Mouse (Mus musculus): Measurements from ENCODE around the gene Nmd3. TPM values are rescaled to one million over a fixed set of nuclear protein-coding genes. Genes with fewer than 3 reads are reported as not detected.
A peak's percentile ranks its signal among the peaks of the same experiment; 100 is the strongest.

Nmd3 gene
- polyA plus RNA-seq, 1 experiment from 2014 or later: 147 TPM

DNA sequence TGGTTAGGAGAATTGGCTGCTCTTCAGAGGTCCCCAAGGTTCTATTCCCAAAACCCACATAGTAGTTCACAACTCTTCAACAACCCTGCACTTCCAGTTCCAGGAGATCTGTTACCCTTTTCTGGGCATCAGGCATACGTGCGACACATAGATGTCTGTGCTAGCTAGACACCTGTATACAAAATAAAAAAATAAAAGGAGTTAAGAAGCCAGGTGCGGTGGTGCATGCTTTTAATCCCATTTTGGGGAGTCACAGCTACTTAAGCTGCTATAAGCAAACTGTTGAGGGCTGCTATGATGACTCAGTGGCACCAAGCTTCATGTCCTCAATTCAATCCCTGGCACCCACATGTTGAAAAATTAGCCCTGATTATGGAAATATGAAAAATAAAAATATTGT is 34.2 kb downstream of the Nmd3 start:
- Histone ChIP-seq H3K4me3 (ENCODE audit: low read depth, low read length) (no peak overlapping the region), H3K4me2 (replicated peaks; ENCODE audit: low read depth, low read length) (no peak overlapping the region), H3K9ac (replicated peaks; ENCODE audit: low read depth, low read length) (no peak overlapping the region), H3K36me3 (ENCODE audit: control insufficient read depth, insufficient read depth, low read length) (peaks cover 21% of the 10 kb centered on the region), H3K9me3 (ENCODE audit: control insufficient read depth, low read depth, low read length) (no peaks in the 10 kb centered on the region), H3K27ac (ENCODE audit: low read length) (no peak overlapping the region), H3K4me1 (ENCODE audit: control insufficient read depth, insufficient read depth, low read length) (no peaks in the 10 kb centered on the region), H3K27me3 (ENCODE audit: control insufficient read depth, insufficient read depth, low read length) (no peaks in the 10 kb centered on the region)
- no peak for ATAC-seq (ENCODE audit: insufficient number of reproducible peaks, insufficient read depth, low FRiP score, low read depth)
- WGBS: 87% methylated on average over 3 of the region's 3 CpGs

DNA sequence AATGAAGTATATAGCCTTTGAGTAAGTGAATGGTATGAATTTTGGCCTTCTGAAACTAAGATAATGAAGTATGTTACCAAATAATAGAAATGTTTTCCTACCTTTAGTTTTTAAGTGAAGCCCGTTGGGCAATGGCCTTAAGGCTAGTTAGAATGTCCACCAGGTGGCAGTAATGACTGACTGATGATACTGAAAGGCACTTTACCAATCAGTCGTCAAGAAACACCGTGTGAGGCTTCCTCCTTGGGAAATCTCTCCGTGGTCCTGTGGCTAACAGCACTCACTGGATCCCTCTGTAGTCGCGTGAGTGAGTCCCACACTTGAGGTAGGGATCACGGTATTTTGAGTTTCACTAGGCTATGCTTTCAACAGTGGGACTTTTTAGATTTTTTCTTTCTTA is 34.7 kb downstream of the Nmd3 start:
- 23% methylated on average over 7 of the region's 7 CpGs for WGBS
- H3K36me3 ChIP-seq (ENCODE audit: control insufficient read depth, insufficient read depth, low read length): peaks cover 21% of the 10 kb centered on the region
- H3K4me2 ChIP-seq (replicated peaks; ENCODE audit: low read depth, low read length): no peak overlapping the region
- no peaks in the 10 kb centered on the region for H3K4me1 ChIP-seq (ENCODE audit: control insufficient read depth, insufficient read depth, low read length)
- no peaks in the 10 kb centered on the region for H3K9me3 ChIP-seq (ENCODE audit: control insufficient read depth, low read depth, low read length)
- H3K27ac ChIP-seq (ENCODE audit: low read length): no peak overlapping the region
- H3K27me3 ChIP-seq (ENCODE audit: control insufficient read depth, insufficient read depth, low read length): no peaks in the 10 kb centered on the region
- H3K4me3 ChIP-seq (ENCODE audit: low read depth, low read length): no peak overlapping the region
- ATAC-seq (ENCODE audit: insufficient number of reproducible peaks, insufficient read depth, low FRiP score, low read depth): no peak; the same call in 1 of the 2 replicates
- H3K9ac ChIP-seq (replicated peaks; ENCODE audit: low read depth, low read length): no peak overlapping the region

DNA sequence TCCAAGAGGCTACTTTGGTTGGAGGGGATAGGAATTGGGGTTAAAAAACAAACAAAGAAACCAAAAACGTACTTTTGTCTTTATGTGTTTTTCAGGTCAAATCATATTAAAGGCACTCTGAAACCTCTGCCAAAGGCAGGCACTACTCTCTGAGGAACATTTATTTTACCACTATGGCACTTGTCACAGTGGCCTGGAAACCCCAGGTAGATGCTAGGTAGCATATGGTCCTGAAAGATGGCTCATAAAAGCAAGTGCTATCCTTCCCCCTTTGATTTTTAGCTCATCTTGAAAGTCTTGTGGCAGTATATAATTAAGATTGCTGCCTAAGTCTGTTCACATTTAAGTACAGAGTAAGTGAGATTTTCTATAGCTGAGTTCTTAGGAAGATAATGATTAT is 35.7 kb downstream of the Nmd3 start:
- peaks cover 17% of the 10 kb centered on the region for H3K36me3 ChIP-seq (ENCODE audit: control insufficient read depth, insufficient read depth, low read length)
- no peaks in the 10 kb centered on the region for H3K9me3 ChIP-seq (ENCODE audit: control insufficient read depth, low read depth, low read length)
- WGBS: 88% methylated on average over 1 of the region's 1 CpGs
- H3K4me1 ChIP-seq (ENCODE audit: control insufficient read depth, insufficient read depth, low read length): no peaks in the 10 kb centered on the region
- H3K4me3 ChIP-seq (ENCODE audit: low read depth, low read length): no peak overlapping the region
- no peak overlapping the region for H3K27ac ChIP-seq (ENCODE audit: low read length)
- no peaks in the 10 kb centered on the region for H3K27me3 ChIP-seq (ENCODE audit: control insufficient read depth, insufficient read depth, low read length)
- no peak for ATAC-seq (ENCODE audit: insufficient number of reproducible peaks, insufficient read depth, low FRiP score, low read depth)
- no peak overlapping the region for H3K4me2 ChIP-seq (replicated peaks; ENCODE audit: low read depth, low read length)
- H3K9ac ChIP-seq (replicated peaks; ENCODE audit: low read depth, low read length): no peak overlapping the region

DNA sequence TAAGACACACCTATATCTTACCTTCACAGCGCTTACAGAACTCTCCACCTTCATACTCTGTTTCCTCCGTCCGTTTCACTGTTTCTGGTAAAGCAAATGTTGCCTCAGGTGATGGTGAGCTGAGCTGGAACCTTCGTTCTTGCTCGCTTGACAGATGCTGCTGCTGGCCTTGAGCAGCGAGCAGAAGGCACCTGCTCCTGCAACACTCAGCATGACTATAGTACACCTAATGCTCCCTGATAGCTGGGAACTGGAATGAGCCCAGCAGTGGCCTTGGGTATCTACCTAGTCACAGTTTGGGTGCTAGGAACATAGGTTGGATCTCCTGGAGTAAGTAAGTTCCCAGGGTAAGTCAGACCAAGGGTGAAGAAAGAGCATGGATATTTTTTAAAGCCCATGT is 38.3 kb downstream of the Nmd3 start:
- Histone ChIP-seq H3K4me3 (ENCODE audit: low read depth, low read length) (no peak overlapping the region), H3K4me1 (ENCODE audit: control insufficient read depth, insufficient read depth, low read length) (no peaks in the 10 kb centered on the region), H3K27ac (ENCODE audit: low read length) (no peak overlapping the region), H3K27me3 (ENCODE audit: control insufficient read depth, insufficient read depth, low read length) (no peaks in the 10 kb centered on the region), H3K9ac (replicated peaks; ENCODE audit: low read depth, low read length) (no peak overlapping the region), H3K4me2 (replicated peaks; ENCODE audit: low read depth, low read length) (no peak overlapping the region), H3K36me3 (ENCODE audit: control insufficient read depth, insufficient read depth, low read length) (peaks cover 17% of the 10 kb centered on the region; the same call in 1 of the 2 replicates), H3K9me3 (ENCODE audit: control insufficient read depth, low read depth, low read length) (no peaks in the 10 kb centered on the region)
- 92% methylated on average over 6 of the region's 6 CpGs for WGBS
- no peak for ATAC-seq (ENCODE audit: insufficient number of reproducible peaks, insufficient read depth, low FRiP score, low read depth)

DNA sequence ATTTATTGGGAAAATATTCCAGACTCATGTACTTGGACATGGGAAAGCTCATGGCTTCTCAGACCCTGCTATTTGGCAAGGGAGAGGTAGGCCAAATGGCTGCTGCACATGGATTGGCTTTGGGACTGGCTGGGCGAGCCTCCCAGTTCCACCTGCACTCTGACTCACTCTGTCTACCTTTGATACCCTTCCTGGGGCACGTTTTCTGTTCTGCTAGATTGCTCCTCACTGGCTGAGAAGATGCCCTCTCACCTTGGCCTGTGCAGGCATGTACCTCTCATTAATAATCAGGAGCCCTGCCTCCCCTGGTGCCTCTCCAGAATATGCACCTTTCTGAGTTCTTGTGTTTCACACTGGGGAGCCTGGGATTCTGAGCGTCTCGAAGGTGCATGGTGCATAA is 39.4 kb downstream of the Nmd3 start:
- H3K36me3 ChIP-seq (ENCODE audit: control insufficient read depth, insufficient read depth, low read length): peaks cover 17% of the 10 kb centered on the region; the same call in 1 of the 2 replicates
- H3K4me3 ChIP-seq (ENCODE audit: low read depth, low read length): no peak overlapping the region
- no peak overlapping the region for H3K9ac ChIP-seq (replicated peaks; ENCODE audit: low read depth, low read length)
- ATAC-seq (ENCODE audit: insufficient number of reproducible peaks, insufficient read depth, low FRiP score, low read depth): 0 out of 2 replicates have a peak, but pooled peaks have one; percentile 61
- H3K27me3 ChIP-seq (ENCODE audit: control insufficient read depth, insufficient read depth, low read length): no peaks in the 10 kb centered on the region
- H3K9me3 ChIP-seq (ENCODE audit: control insufficient read depth, low read depth, low read length): no peaks in the 10 kb centered on the region
- H3K4me1 ChIP-seq (ENCODE audit: control insufficient read depth, insufficient read depth, low read length): no peaks in the 10 kb centered on the region
- WGBS: 79% methylated on average over 4 of the region's 4 CpGs
- H3K27ac ChIP-seq (ENCODE audit: low read length): no peak overlapping the region
- H3K4me2 ChIP-seq (replicated peaks; ENCODE audit: low read depth, low read length): no peak overlapping the region

DNA sequence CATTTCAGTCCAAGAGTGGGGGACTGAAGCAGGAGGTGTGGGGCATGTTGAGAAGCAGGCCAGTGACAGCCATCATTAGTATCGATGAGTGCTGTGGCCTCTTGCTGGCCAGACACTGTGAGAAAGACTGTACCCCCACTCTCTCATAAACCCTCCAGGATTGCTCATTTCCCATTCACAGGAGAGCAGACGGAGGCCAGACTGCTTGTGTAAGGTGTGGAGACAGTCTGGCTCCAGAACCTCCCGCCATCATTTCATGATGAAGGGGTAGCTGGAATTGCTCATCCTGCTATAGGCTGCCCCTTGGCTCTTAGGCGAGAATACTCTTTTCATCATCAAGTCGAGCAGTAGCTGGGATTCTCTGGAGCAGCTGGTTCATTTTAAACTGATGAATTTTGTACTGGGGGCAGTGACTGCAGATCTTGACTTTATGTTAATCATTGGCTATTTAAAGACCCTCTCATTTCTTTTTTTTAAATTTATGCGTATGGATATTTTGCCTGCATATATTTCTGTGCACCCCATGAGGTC is 41.1 kb downstream of the Nmd3 start:
- no peak overlapping the region for H3K27ac ChIP-seq (ENCODE audit: low read length)
- peaks cover 11% of the 10 kb centered on the region; the same call in 1 of the 2 replicates for H3K36me3 ChIP-seq (ENCODE audit: control insufficient read depth, insufficient read depth, low read length)
- H3K4me1 ChIP-seq (ENCODE audit: control insufficient read depth, insufficient read depth, low read length): no peaks in the 10 kb centered on the region
- no peak overlapping the region for H3K4me3 ChIP-seq (ENCODE audit: low read depth, low read length)
- no peak overlapping the region for H3K4me2 ChIP-seq (replicated peaks; ENCODE audit: low read depth, low read length)
- H3K9me3 ChIP-seq (ENCODE audit: control insufficient read depth, low read depth, low read length): no peaks in the 10 kb centered on the region
- no peaks in the 10 kb centered on the region for H3K27me3 ChIP-seq (ENCODE audit: control insufficient read depth, insufficient read depth, low read length)
- WGBS: 44% methylated on average over 6 of the region's 6 CpGs
- no peak overlapping the region for H3K9ac ChIP-seq (replicated peaks; ENCODE audit: low read depth, low read length)
- ATAC-seq (ENCODE audit: insufficient number of reproducible peaks, insufficient read depth, low FRiP score, low read depth): no peak

DNA sequence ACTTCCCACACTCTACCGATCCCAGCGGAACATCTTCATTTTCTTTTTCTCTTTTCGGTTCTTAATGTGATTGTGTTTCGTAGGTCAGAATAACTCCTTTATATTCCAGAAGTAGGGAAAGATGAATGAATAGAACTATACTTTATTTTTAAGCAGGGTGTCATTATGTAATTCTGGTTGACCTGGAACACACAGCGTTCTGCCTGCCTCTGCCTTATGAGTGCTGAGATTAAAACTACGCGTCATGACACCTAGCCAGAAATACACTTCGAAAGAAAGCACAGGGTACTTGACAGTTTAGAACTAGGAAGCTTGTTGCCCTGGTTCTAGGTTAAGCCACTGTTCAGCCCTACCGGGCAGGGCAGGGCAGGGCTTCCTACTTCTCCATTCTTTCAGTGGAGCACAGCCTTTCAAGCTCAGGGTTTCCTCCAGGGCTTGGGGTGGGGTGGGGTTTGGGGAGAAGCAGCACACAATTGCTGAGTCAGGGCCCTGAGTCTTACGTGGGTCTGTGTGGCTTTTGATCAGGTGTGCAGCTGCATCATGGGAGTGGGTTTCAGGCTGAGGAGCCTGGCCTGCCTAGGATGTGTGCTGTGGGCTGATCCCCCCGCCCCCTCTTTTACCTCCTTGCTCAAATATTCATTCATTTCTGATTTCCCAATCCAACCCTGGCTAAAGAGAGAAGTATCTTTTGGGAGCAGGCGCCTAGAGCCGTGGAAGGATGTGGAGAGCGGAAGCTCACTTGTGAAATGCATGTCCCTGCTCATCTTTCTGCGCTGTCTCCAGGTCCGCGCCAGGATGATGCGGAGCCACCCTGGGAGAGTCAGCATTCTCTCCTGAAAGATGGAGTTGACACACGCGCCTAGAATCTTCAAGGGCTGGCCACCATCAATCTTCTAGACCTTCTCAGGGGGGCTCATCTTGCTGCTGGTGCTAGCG is 42.1 kb downstream of the Nmd3 start:
- no peaks in the 10 kb centered on the region for H3K27me3 ChIP-seq (ENCODE audit: control insufficient read depth, insufficient read depth, low read length)
- ATAC-seq (ENCODE audit: insufficient number of reproducible peaks, insufficient read depth, low FRiP score, low read depth): no peak
- WGBS: 83% methylated on average over 21 of the region's 21 CpGs
- H3K9me3 ChIP-seq (ENCODE audit: control insufficient read depth, low read depth, low read length): no peaks in the 10 kb centered on the region
- H3K4me3 ChIP-seq (ENCODE audit: low read depth, low read length): no peak overlapping the region
- H3K4me2 ChIP-seq (replicated peaks; ENCODE audit: low read depth, low read length): no peak overlapping the region
- H3K36me3 ChIP-seq (ENCODE audit: control insufficient read depth, insufficient read depth, low read length): peaks cover 4% of the 10 kb centered on the region; the same call in 1 of the 2 replicates
- H3K27ac ChIP-seq (ENCODE audit: low read length): no peak overlapping the region
- no peaks in the 10 kb centered on the region for H3K4me1 ChIP-seq (ENCODE audit: control insufficient read depth, insufficient read depth, low read length)
- H3K9ac ChIP-seq (replicated peaks; ENCODE audit: low read depth, low read length): no peak overlapping the region

DNA sequence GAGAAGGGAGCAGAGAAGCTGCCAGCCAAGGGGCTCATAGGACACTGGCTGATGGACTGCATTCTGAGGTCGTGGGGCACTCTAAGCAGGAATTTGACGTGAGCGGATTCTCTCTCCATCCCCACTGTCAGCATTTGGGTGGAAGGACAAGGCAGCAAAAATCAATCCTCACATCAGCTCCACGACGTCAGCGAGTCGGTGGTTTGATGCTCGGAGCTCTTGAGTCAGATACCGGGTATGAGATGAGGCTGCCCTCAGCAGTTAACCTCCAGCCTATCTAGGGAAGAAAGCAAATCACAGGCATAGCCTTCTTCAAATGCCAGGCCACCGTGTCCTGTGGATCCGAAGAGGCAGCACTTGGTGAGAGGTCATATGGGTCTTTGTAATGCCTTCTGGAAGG is 43.4 kb downstream of the Nmd3 start:
- WGBS: 90% methylated on average over 11 of the region's 11 CpGs
- no peak overlapping the region for H3K27ac ChIP-seq (ENCODE audit: low read length)
- H3K9ac ChIP-seq (replicated peaks; ENCODE audit: low read depth, low read length): no peak overlapping the region
- no peak overlapping the region for H3K4me3 ChIP-seq (ENCODE audit: low read depth, low read length)
- no peak overlapping the region for H3K4me2 ChIP-seq (replicated peaks; ENCODE audit: low read depth, low read length)
- H3K36me3 ChIP-seq (ENCODE audit: control insufficient read depth, insufficient read depth, low read length): no peaks in the 10 kb centered on the region
- no peaks in the 10 kb centered on the region for H3K9me3 ChIP-seq (ENCODE audit: control insufficient read depth, low read depth, low read length)
- ATAC-seq (ENCODE audit: insufficient number of reproducible peaks, insufficient read depth, low FRiP score, low read depth): no peak
- no peaks in the 10 kb centered on the region for H3K4me1 ChIP-seq (ENCODE audit: control insufficient read depth, insufficient read depth, low read length)
- no peaks in the 10 kb centered on the region for H3K27me3 ChIP-seq (ENCODE audit: control insufficient read depth, insufficient read depth, low read length)

Data from stomach, embryonic 14.5 days (tissue).